Mouse (Mus musculus) small intestine, adult 2 months (tissue): ENCODE data around the gene Bcl2l1. TPM values are rescaled to one million over a fixed set of nuclear protein-coding genes. Genes with fewer than 3 reads are reported as not detected.

Source experiments
- H3K27ac ChIP-seq: fragments of 200-500 bp; 2 replicates; pipeline ENCODE4 v1.5.1; 2012; ENCODE audit warnings: low read depth, low read length, control low read depth, inconsistent platforms; ENCODE audit not compliant: insufficient read depth
- H3K27me3 ChIP-seq: fragments of 200-500 bp; 2 replicates; pipeline ENCODE4 v1.6.1; 2012; ENCODE audit warnings: mild to moderate bottlenecking, moderate library complexity, low read length, inconsistent platforms; ENCODE audit not compliant: control insufficient read depth, insufficient read depth
- H3K36me3 ChIP-seq: fragments of 200-500 bp; 2 replicates; pipeline ENCODE4 v1.6.1; 2012; ENCODE audit warnings: mild to moderate bottlenecking, low read length, control low read depth, inconsistent platforms; ENCODE audit not compliant: control insufficient read depth, insufficient read depth
- H3K4me1 ChIP-seq: fragments of 200-500 bp; 2 replicates; pipeline ENCODE4 v1.6.1; 2012; ENCODE audit warnings: low read length, inconsistent platforms, mixed read lengths; ENCODE audit not compliant: control insufficient read depth, insufficient read depth, insufficient read length
- H3K4me3 ChIP-seq: fragments of 200-500 bp; 2 replicates; pipeline ENCODE4 v1.5.1; 2012; ENCODE audit warnings: low read depth, mild to moderate bottlenecking, control low read depth, inconsistent platforms, low read length, moderate library complexity
- CTCF ChIP-seq: fragments of 200-500 bp; IDR thresholded peaks from 2 replicates; pipeline ENCODE4 v1.5.1; 2012; ENCODE audit warnings: low read depth, mild to moderate bottlenecking, control low read depth, inconsistent platforms, low read length, moderate library complexity, mixed read lengths; ENCODE audit not compliant: insufficient replicate concordance, insufficient read length; ENCODE audit errors: extremely low read depth
- POLR2A ChIP-seq: fragments of 200-500 bp; IDR thresholded peaks from 2 replicates; pipeline ENCODE4 v1.6.1; 2012; ENCODE audit warnings: low read depth, mild to moderate bottlenecking, control low read depth, inconsistent platforms, low read length, moderate library complexity
- WGBS: fragments of 180-500 bp; shearing (Covaris S2); methylation state at CpG from one replicate; pipeline ENCODE4 v1.1.7; 2018; 5-methylcytosine and 5-hydroxymethylcytosine counted together
- polyA plus RNA-seq: library from polyadenylated mRNA; depleted of rRNA; stranded (reverse); fragments of >200 nt; gene quantifications from 2 replicates; pipeline ENCODE4 v1.2.3, GENCODE M21; 2012

Bcl2l1 gene
- polyA plus RNA-seq, 1 experiment: 53.8 TPM

GRCm38 (mm10) chr2:152848466-152848865 is 16.9 kb upstream of the Bcl2l1 start:
- 2% methylated on average over 2 of the region's 2 CpGs for WGBS
- no peak for TF ChIP-seq CTCF
- no peak for TF ChIP-seq POLR2A
- Histone ChIP-seq H3K4me1 (no peaks in the 10 kb centered on the region), H3K4me3 (peak overlapping the region; percentile 82; the same call in 1 of the 2 replicates), H3K36me3 (no peaks in the 10 kb centered on the region), H3K27me3 (no peaks in the 10 kb centered on the region), H3K27ac (no peak overlapping the region)

GRCm38 (mm10) chr2:152847815-152848302 is 16.3 kb upstream of the Bcl2l1 start, which contains the start of gene Tpx2:
Tpx2 (plus strand) TSS chr2:152847964.
- peak within 1 kb of the TSS; percentile 82 for H3K4me3 ChIP-seq
- WGBS: under 1% methylated on average over 34 of the region's 34 CpGs
- H3K27ac ChIP-seq: 0 out of 2 replicates have a peak within 1 kb of the TSS, but pooled peaks have one; percentile 4
- H3K27me3 ChIP-seq: no peaks in the 10 kb centered on the region
- H3K36me3 ChIP-seq: no peaks in the 10 kb centered on the region
- H3K4me1 ChIP-seq: no peaks in the 10 kb centered on the region
- TF ChIP-seq CTCF: 0 out of 2 replicates have a peak, but pooled peaks have one; percentile 14
- TF ChIP-seq POLR2A: no peak

GRCm38 (mm10) chr2:152847057-152847814 is 15.7 kb upstream of the Bcl2l1 start:
- Histone ChIP-seq H3K36me3 (no peaks in the 10 kb centered on the region), H3K4me1 (no peaks in the 10 kb centered on the region), H3K27ac (no peak overlapping the region), H3K4me3 (no peak overlapping the region), H3K27me3 (no peaks in the 10 kb centered on the region)
- 13% methylated on average over 3 of the region's 3 CpGs for WGBS
- no peak for TF ChIP-seq POLR2A
- TF ChIP-seq CTCF: no peak

GRCm38 (mm10) chr2:152842741-152843140 is 11.2 kb upstream of the Bcl2l1 start:
- no peaks in the 10 kb centered on the region for H3K4me1 ChIP-seq
- no peak overlapping the region for H3K4me3 ChIP-seq
- H3K36me3 ChIP-seq: no peaks in the 10 kb centered on the region
- H3K27me3 ChIP-seq: no peaks in the 10 kb centered on the region
- H3K27ac ChIP-seq: no peak overlapping the region
- no peak for TF ChIP-seq POLR2A
- no peak for TF ChIP-seq CTCF
- WGBS: 76% methylated on average over 3 of the region's 3 CpGs

- 77% methylated on average over 2 of the region's 2 CpGs for WGBS
- TF ChIP-seq POLR2A: no peak
- no peaks in the 10 kb centered on the region for H3K36me3 ChIP-seq
These were observed 7.7 kb upstream of the Bcl2l1 start for GRCm38 (mm10) chr2:152839256-152839655.

GRCm38 (mm10) chr2:152830021-152830921 is 1.3 kb downstream of the Bcl2l1 start:
- peak; percentile 71; the same call in 1 of the 2 replicates for TF ChIP-seq CTCF
- TF ChIP-seq POLR2A: peak; percentile 27; the same call in 1 of the 2 replicates
- no peaks in the 10 kb centered on the region for H3K27me3 ChIP-seq
- H3K36me3 ChIP-seq: 0 out of 2 replicates have a peak, but pooled peaks cover 1% of the 10 kb centered on the region
- peak overlapping the region; percentile 91 for H3K27ac ChIP-seq
- 2% methylated on average over 31 of the region's 31 CpGs for WGBS
- H3K4me1 ChIP-seq: peaks cover 27% of the 10 kb centered on the region; the same call in 1 of the 2 replicates
- H3K4me3 ChIP-seq: peak overlapping the region; percentile 71

More at GRCm38 (mm10) chr2:152839256-152839655, 7.7 kb upstream of the Bcl2l1 start:
- Histone ChIP-seq H3K27me3 (no peaks in the 10 kb centered on the region), H3K4me1 (no peaks in the 10 kb centered on the region), H3K27ac (no peak overlapping the region), H3K4me3 (no peak overlapping the region)

- H3K4me1 ChIP-seq: peaks cover 30% of the 10 kb centered on the region; the same call in 1 of the 2 replicates
- 0 out of 2 replicates have a peak, but pooled peaks cover 1% of the 10 kb centered on the region for H3K36me3 ChIP-seq
- peak overlapping the region; percentile 91 for H3K27ac ChIP-seq
- WGBS: 32% methylated on average over 23 of the region's 23 CpGs
- no peaks in the 10 kb centered on the region for H3K27me3 ChIP-seq
- H3K4me3 ChIP-seq: peak overlapping the region; percentile 69
- no peak for TF ChIP-seq CTCF
- no peak for TF ChIP-seq POLR2A
These were observed 2.1 kb downstream of the Bcl2l1 start for GRCm38 (mm10) chr2:152829367-152829881.
